In the genomic region with DNA sequence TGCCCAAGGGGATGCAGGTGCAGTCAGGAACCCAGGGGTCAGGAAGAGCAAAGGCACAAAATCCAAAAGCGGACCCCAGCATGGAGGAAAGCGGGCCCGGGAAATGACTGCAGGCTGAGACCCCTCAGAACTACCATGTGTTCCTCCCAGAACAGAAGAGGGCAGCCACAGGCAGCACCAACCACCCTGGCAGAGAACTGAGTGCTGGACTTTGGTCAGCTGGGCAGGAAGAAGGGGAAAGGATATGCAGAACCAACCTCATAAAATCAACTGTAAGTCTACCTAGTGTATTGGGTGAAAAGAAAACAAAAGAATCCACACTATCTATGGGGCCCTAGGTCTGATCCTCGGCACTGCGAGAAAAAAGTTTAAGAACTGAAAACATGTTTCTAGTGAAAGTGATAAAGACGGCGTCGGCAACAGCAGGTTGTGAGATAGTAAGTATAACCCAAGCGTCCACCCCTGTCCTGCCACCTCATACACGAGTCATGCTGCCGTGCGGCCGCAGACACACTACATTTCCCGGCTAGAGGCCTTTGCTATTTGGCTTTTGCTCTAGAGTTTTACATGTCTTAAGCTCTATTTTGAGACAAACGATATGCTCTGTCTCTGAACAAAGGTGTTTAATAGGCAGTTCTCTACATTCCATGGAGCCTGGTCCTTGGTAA, we compare ENCODE assay signal across 12 mouse cellular contexts. TPM values are rescaled to one million over a fixed set of nuclear protein-coding genes. Genes with fewer than 3 reads are reported as not detected.
DNase-seq lines count a peak whose midpoint lies in the region; ATAC-seq lines count a peak whose summit lies in the region.
"Had no signal": no experiment of that assay in that cellular context is flagged by ENCODE, and none has a peak within 500 bp of the region (broad histone marks: within the 10 kb centered on the region; RNA-seq: fewer than 3 reads in every experiment).

No protein-coding gene starts in this region.

- peak overlapping the region; percentile 45 for H3K4me2 ChIP-seq in heart, embryonic 13.5 days
- H3K4me2 ChIP-seq in forebrain, embryonic 14.5 days (ENCODE audit: low read length) = no peak overlapping the region
- H3K4me2 ChIP-seq: midbrain, embryonic 12.5 days had no signal

- no peaks in the 10 kb centered on the region for H3K27me3 ChIP-seq in heart, embryonic 13.5 days (replicated peaks)
- no peaks in the 10 kb centered on the region for H3K27me3 ChIP-seq in forebrain, embryonic 14.5 days (replicated peaks; ENCODE audit: control insufficient read depth, insufficient read depth, low read length)
- H3K27me3 ChIP-seq: CH12.LX; midbrain, embryonic 12.5 days had no signal

- 59% methylated on average over 15 of the region's 15 CpGs for WGBS in heart, embryonic 13.5 days
- 91% methylated on average over 15 of the region's 15 CpGs for WGBS in forebrain, embryonic 14.5 days

- peak overlapping the region; percentile 47; the same call in 1 of the 2 replicates for H3K9ac ChIP-seq in heart, embryonic 13.5 days
- H3K9ac ChIP-seq in forebrain, embryonic 14.5 days (ENCODE audit: low read length) = no peak overlapping the region
- H3K9ac ChIP-seq: midbrain, embryonic 12.5 days had no signal

- intact Hi-C loops in heart, postnatal 25 days (cut with DNase I) = no loop called here

- peaks cover 42% of the 10 kb centered on the region for H3K36me3 ChIP-seq in heart, embryonic 13.5 days
- peaks cover 39% of the 10 kb centered on the region for H3K36me3 ChIP-seq in forebrain, embryonic 14.5 days (ENCODE audit: control insufficient read depth, insufficient read depth, low read length)

- no peak for DNase-seq in heart, postnatal 25 days (ENCODE audit: low spot score)
- DNase-seq in 416B (ENCODE audit: low read depth) = peak; percentile 81
- DNase-seq in forebrain, embryonic 14.5 days (ENCODE audit: low spot score) = no peak
- peak; percentile 73 to 74 for DNase-seq in kidney, postnatal 36 days
- DNase-seq in urinary bladder, postnatal 10 days (ENCODE audit: low spot score) = no peak
- no peak for DNase-seq in spleen, postnatal 36 days (ENCODE audit: low spot score in 2 of 2)
- no peak for DNase-seq in embryo, embryonic 11 days
- DNase-seq: adrenal gland, adult 8-10 months; right cerebral cortex, adult 18-20 months had no signal

- no peaks in the 10 kb centered on the region for H3K9me3 ChIP-seq in heart, embryonic 13.5 days
- no peaks in the 10 kb centered on the region for H3K9me3 ChIP-seq in forebrain, embryonic 14.5 days (replicated peaks; ENCODE audit: control insufficient read depth, low read length)
- H3K9me3 ChIP-seq: midbrain, embryonic 12.5 days had no signal

- H3K27ac ChIP-seq in heart, embryonic 13.5 days (replicated peaks) = peak overlapping the region; percentile 46
- H3K27ac ChIP-seq in forebrain, embryonic 14.5 days (ENCODE audit: low read depth, low read length) = peak overlapping the region; percentile 78
- H3K27ac ChIP-seq: midbrain, embryonic 12.5 days had no signal

- H3K4me3 ChIP-seq in heart, embryonic 13.5 days = no peak overlapping the region
- no peak overlapping the region for H3K4me3 ChIP-seq in forebrain, embryonic 14.5 days (ENCODE audit: low read depth, low read length)
- H3K4me3 ChIP-seq: midbrain, embryonic 12.5 days had no signal

- ATAC-seq in heart, embryonic 13.5 days (ENCODE audit: extremely low read depth, insufficient number of reproducible peaks, low FRiP score, low TSS enrichment) = no peak
- ATAC-seq in forebrain, embryonic 14.5 days = no peak

- H3K4me1 ChIP-seq in heart, embryonic 13.5 days = peaks cover 50% of the 10 kb centered on the region
- H3K4me1 ChIP-seq in forebrain, embryonic 14.5 days (ENCODE audit: control insufficient read depth, insufficient read depth, low read length) = peaks cover 35% of the 10 kb centered on the region

RNA-seq across cellular contexts. Expression of a gene that starts 21.6 kb away (rescaled TPM):
- polyA plus RNA-seq in heart, embryonic 13.5 days (2015; fragmentation: Nextera tagmentation; extraction: Ambion mirVana) = 35.8 and 36.3 TPM in 2 replicates
- 1 to 10 TPM; 8.7 to 9.8 TPM for total RNA-seq in heart, postnatal 25 days (2021)
- 43.8 and 50.8 TPM in 2 replicates for polyA plus RNA-seq in forebrain, embryonic 14.5 days (2014; fragmentation: Nextera tagmentation; extraction: Ambion mirVana)

Comparison
In these comparisons a context has a peak if more than half of its experiments do, and no peak if none do; other contexts are left out.
1. DNase-seq: peak in 416B (single experiment) and kidney, postnatal 36 days (2 of 2); none in heart, postnatal 25 days (single experiment), forebrain, embryonic 14.5 days (single experiment), urinary bladder, postnatal 10 days (single experiment), spleen, postnatal 36 days (0 of 2) and embryo, embryonic 11 days (single experiment).